Mouse (Mus musculus): Measurements from ENCODE around the gene Crocc.
A peak's percentile ranks its signal among the peaks of the same experiment; 100 is the strongest.

Gene Crocc

GRCm38 (mm10) chr4:141020811-141021613 is 39.3 kb downstream of the Crocc start:
- no peak for DNase-seq (ENCODE audit: low spot score)

GRCm38 (mm10) chr4:141020220-141020619 is 40.1 kb downstream of the Crocc start:
- no peak for DNase-seq (ENCODE audit: low spot score)

GRCm38 (mm10) chr4:141017657-141018436 is 42.5 kb downstream of the Crocc start:
- no peak for DNase-seq (ENCODE audit: low spot score)

DNA sequence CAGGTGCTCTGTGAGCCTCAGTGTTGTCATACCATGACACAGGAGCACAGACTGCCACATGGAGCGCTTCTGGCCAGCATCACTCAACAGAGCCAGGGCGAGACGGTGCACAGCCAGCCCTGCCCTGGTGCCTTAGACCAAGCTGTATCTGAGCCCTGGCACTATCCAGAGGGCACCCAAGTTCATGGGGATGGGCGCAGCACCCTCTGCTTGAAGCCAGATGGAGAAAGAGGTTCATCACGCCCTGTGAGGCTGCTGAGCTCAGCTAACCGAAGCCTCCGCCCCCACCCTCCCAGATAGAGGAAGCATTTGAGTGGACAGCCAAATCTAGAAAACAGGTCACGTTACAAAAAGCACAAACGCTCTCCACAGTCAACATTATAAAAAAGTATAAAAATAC is 44.0 kb downstream of the Crocc start:
- DNase-seq (ENCODE audit: low spot score), result no peak

DNA sequence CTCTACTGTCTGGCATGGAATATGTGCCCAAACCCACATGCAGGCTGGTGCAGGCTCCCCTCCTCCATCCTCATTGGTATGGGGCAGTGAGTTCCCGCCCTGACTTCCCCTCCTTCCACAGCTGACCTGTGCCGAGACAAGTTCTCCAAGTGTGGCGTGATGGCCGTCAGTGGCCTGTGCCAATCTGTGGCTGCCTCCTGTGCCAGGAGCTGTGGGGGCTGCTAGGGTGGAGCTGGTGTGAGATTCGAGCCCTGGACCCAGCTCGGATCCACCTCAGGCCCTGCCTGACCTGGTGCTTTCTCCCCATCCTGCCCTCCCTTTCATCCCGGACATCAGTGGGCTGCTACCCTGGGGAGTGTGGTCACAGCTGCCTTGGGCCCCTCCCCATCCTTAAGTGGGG is 45.0 kb downstream of the Crocc start:
- DNase-seq (ENCODE audit: low spot score), result no peak

DNA sequence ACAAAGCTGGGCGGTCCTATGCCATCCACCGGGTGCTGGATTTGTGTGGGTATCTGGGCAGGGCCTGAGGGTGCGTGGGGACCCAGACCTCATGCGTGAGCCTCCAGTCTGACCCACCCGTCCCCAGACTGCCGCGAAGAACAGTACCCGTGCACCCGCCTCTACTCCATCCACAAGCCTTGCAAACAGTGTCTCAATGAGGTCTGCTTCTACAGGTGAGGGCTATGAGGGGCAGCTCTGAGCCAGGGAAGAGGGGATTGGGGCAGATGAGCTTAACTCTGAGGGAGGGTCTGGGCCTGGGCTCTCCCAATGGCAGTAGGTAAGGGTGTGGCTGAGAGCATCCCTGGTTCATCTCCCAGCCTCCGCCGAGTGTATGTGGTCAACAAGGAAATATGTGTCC is 45.5 kb downstream of the Crocc start:
- no peak for DNase-seq (ENCODE audit: low spot score)

DNA sequence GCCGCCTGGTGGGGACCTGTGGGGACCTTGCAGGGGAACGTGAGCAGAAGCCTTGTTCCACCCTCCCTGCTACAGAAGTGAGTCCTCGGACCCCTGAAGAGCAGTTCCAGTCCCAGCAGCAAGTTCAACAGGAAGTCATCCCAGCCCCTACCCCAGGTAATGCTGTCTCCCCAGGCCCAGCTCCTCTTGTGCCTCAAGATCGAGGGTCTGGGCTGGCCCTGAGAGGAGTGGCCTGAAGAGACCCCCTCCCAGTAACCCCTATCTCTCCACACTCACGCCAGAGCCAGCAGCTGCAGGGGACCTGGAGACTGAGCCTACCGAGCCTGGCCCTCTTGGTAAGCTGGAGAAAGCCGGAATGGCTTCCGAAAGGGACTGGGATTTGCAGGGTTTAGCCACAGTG is 46.2 kb downstream of the Crocc start:
- no peak for DNase-seq (ENCODE audit: low spot score)

GRCm38 (mm10) chr4:141012558-141012957 is 47.8 kb downstream of the Crocc start:
- DNase-seq (ENCODE audit: low spot score), result no peak

DNA sequence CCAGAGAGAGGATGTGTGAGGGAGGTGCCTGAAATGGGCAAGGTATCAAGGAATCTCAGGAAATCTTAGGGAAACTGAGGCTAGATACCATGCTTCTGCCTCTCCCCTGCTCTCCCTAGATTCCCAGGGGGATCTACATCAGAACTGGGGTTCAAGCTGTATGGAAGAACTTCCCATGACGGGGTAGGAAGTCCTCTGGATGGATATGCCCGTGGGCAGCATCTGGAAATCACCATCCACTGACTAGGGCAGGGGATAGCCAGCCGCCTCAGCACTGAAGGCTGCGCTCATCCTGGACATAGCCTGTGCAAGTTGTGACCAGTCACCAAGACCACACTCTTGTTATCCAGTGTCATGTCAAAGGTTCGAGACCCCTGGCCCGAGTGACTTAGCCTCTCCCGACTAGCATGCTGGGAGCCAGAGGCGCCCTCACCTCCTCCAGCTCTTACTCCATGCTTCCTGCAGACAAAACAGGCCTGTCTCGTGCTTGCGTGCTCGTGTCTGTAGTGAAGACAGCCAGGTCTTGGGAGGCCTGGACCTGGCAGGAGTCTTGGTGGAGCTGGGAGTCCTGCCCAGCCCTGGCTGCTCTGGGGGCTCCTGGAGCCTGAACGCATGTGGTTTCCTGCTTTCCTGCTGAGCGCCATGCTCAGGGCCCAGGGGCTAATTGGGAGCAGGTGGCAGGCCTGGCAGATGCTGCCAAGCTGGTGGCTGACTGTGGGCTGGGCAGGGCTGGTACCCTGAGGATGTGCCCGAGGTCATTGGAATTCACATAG is 48.6 kb downstream of the Crocc start:
- no peak for DNase-seq (ENCODE audit: low spot score)

GRCm38 (mm10) chr4:141010941-141011429 is 49.4 kb downstream of the Crocc start:
- DNase-seq (ENCODE audit: low spot score), result no peak

- DNase-seq (ENCODE audit: low spot score), result no peak
Measured at GRCm38 (mm10) chr4:141010526-141010925, 49.8 kb downstream of the Crocc start.

DNA sequence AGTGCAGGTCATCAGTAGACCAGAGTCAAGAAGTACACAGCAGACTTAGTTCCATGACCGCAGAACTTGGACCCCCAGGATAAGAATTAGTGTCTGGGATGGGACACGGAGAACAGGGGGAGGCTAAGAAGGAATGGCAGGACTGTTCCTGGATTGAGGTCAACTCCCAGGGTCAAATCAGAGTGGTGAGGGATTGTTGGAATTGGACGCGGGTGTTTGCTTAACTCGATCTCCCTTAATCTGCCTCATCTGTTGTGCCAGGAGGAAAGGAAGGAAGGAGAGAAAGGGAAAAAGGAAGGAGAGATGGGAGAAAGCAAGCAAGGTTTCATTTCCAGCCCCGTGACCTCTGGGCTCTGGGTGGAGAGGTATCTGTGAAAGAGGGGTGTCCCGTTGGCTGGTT is 50.2 kb downstream of the Crocc start, which contains the start of gene Mfap2:
TSS of gene Mfap2 (plus strand) at position 301 of the 400 bp plus-strand sequence.
- DNase-seq (ENCODE audit: low spot score), result no peak

DNA sequence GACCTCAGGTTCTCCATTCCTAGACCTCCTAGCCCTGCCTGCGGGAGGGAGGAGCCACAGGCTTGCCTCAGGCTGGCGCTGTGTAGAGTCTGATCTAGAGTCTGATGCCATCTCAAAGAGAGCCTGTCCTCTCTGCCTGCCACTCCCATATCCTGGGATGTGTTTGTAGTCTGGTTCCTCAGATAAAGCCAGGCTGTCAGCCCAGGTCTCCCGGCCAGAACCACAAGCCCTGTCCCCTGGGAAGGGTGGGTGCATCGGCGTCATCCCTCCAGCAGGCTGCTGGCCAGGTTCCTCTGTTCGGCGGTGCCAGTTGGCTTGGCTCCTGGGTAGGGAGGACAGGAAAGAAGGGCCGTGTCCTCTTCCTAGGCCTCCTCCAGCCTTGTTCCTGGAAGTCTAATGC is 52.3 kb downstream of the Crocc start:
- peak; percentile 86 for DNase-seq (ENCODE audit: low spot score)

DNA sequence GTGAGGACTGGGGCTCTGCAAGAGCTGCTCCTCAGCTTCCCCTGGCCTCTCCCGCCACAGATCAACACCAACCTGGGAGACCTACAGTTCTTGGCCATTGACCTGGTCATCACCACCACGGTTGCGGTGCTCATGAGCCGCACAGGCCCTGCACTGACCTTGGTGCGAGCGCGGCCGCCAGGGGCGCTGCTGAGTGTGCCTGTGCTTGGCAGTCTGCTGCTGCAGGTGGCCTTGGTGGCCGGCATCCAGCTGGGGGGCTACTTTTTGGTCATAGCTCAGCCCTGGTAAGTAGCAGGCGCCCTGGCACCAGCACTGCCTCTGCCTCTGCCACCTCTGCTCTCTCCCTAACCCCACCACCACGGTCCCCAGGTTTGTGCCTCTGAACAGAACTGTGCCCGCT is 54.4 kb downstream of the Crocc start:
- no peak for DNase-seq (ENCODE audit: low spot score)

- DNase-seq (ENCODE audit: low spot score), result no peak
Measured at GRCm38 (mm10) chr4:140996812-140997211, 63.5 kb downstream of the Crocc start.

DNA sequence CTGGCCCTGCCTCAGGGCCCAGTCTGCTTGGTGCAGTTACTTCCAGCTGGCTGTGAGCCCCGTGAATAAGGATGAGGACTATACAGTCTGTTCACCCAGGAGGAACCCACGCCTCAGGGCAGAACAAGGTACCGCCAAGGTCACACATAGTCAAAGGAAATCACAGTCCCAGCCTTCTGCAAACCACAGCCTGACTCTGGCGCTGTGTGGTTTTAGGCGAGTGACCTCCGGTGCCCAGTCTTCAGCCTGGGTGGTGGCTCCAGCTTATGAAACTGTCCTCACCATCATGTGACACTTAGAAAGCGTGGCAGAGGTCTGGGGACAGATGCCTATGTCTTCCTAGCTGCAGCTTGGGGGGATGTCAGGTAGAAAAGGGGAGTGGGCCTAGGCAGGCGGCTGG is 64.5 kb downstream of the Crocc start:
- DNase-seq (ENCODE audit: low spot score), result no peak

DNA sequence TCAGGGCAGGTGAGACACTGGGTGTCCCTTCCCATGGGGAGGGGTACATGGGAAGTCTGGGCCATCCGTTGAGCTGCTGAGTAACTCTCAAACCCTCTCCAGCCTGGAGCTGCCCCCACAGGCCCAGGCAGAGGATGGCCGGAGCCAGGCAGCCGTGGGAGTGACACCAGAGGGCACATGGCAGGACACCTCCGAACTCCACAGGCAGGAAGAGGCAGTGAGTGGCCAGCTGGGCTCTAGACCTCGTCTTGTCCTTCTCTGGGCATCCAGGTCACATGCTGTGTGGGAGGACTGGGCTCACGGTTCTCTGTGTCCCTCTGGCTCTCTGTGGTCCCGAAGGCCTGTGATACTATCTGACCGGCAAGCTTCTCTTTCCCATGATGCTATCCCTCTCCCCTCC is 66.5 kb downstream of the Crocc start:
- DNase-seq (ENCODE audit: low spot score), result no peak

- no peak for DNase-seq (ENCODE audit: low spot score)
Measured at GRCm38 (mm10) chr4:140992215-140992614, 68.1 kb downstream of the Crocc start.

GRCm38 (mm10) chr4:140989447-140989846 is 70.9 kb downstream of the Crocc start:
- no peak for DNase-seq (ENCODE audit: low spot score)

DNA sequence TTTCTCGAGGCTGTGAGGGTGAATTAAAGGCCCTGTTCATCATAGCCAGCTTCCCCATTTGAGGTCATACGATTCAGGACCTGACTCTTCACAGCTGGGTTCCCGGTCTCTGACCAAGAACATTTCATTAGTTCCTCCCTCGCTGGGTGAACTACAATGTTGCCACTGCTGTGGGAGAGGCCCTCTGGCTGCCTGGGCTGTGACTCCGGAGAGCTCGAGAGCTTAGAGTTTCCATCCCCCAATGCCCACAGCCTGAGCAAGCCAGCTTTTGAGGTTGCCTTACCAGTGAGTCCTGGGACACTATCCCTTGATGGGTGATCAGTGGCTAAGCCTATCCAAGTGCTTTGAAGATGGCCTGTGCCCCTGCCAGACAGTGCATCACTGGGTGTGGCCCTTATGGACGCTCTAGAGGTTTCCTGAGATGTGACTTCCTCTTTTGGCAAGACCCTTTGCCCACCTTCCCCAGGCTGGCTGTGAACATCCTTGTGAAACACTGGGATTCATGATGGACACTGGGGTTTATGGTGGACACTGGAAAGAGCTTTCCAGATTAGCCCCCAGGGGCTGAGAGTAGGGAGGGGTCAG is 71.6 kb downstream of the Crocc start:
- peak; percentile 54 for DNase-seq (ENCODE audit: low spot score)

GRCm38 (mm10) chr4:140987476-140987875 is 72.9 kb downstream of the Crocc start:
- DNase-seq (ENCODE audit: low spot score), result no peak
